Mouse (Mus musculus): Measurements from ENCODE around the gene Hnrnpul1. TPM values are rescaled to one million over a fixed set of nuclear protein-coding genes. Genes with fewer than 3 reads are reported as not detected.

Gene Hnrnpul1
- polyA plus RNA-seq, 1 experiment from 2014 or later = 51.5 TPM

- no peaks in the 10 kb centered on the region for H3K9me3 ChIP-seq
- peak within 1 kb of the TSS; percentile 68 for H3K9ac ChIP-seq
- peak within 1 kb of the TSS; percentile 77 for H3K27ac ChIP-seq
- ATAC-seq = peak; percentile 93
- peak within 1 kb of the TSS; percentile 87 for H3K4me2 ChIP-seq (replicated peaks)
- 2% methylated on average over 29 of the region's 30 CpGs for WGBS
- no peaks in the 10 kb centered on the region for H3K36me3 ChIP-seq
- no peaks in the 10 kb centered on the region for H3K27me3 ChIP-seq (replicated peaks)
- peaks cover 24% of the 10 kb centered on the region for H3K4me1 ChIP-seq (replicated peaks)
- H3K4me3 ChIP-seq (replicated peaks) = peak within 1 kb of the TSS; percentile 63
These were observed 33.9 kb upstream of the Hnrnpul1 start, which contains the start of gene Axl for GRCm38 (mm10) chr7:25788220-25789128. TSS of gene Axl (minus strand) at chr7:25788705.

GRCm38 (mm10) chr7:25787456-25788219 lies 33.1 kb upstream of the Hnrnpul1 start:
- H3K27ac ChIP-seq = no peak overlapping the region
- H3K9ac ChIP-seq = peak overlapping the region; percentile 68
- no peaks in the 10 kb centered on the region for H3K36me3 ChIP-seq
- 24% methylated on average over 9 of the region's 9 CpGs for WGBS
- H3K27me3 ChIP-seq (replicated peaks) = no peaks in the 10 kb centered on the region
- ATAC-seq = peak; percentile 3; the same call in 1 of the 2 replicates
- peaks cover 24% of the 10 kb centered on the region for H3K4me1 ChIP-seq (replicated peaks)
- H3K4me2 ChIP-seq (replicated peaks) = peak overlapping the region; percentile 87
- H3K9me3 ChIP-seq = no peaks in the 10 kb centered on the region
- H3K4me3 ChIP-seq (replicated peaks) = peak overlapping the region; percentile 63

GRCm38 (mm10) chr7:25786974-25787373 lies 32.4 kb upstream of the Hnrnpul1 start:
- no peak for ATAC-seq
- Histone ChIP-seq H3K9me3 (no peaks in the 10 kb centered on the region), H3K27me3 (replicated peaks) (no peaks in the 10 kb centered on the region), H3K9ac (no peak overlapping the region; the same call in 1 of the 2 replicates), H3K4me3 (replicated peaks) (peak overlapping the region; percentile 63; the same call in 1 of the 2 replicates), H3K27ac (no peak overlapping the region), H3K4me1 (replicated peaks) (peaks cover 29% of the 10 kb centered on the region), H3K36me3 (no peaks in the 10 kb centered on the region), H3K4me2 (replicated peaks) (peak overlapping the region; percentile 87)
- 69% methylated on average over 4 of the region's 4 CpGs for WGBS

- no peak for ATAC-seq
- Histone ChIP-seq H3K27ac (no peak overlapping the region), H3K4me1 (replicated peaks) (peaks cover 40% of the 10 kb centered on the region), H3K27me3 (replicated peaks) (no peaks in the 10 kb centered on the region), H3K9me3 (no peaks in the 10 kb centered on the region), H3K4me2 (replicated peaks) (no peak overlapping the region), H3K4me3 (replicated peaks) (no peak overlapping the region), H3K9ac (no peak overlapping the region), H3K36me3 (no peaks in the 10 kb centered on the region; the same call in 1 of the 2 replicates)
- WGBS = 64% methylated on average over 4 of the region's 4 CpGs
These were observed 31.2 kb upstream of the Hnrnpul1 start for GRCm38 (mm10) chr7:25785752-25786151.

GRCm38 (mm10) chr7:25784808-25785207 lies 30.3 kb upstream of the Hnrnpul1 start:
- Histone ChIP-seq H3K27me3 (replicated peaks) (no peaks in the 10 kb centered on the region), H3K4me1 (replicated peaks) (peaks cover 33% of the 10 kb centered on the region)
- WGBS = 64% methylated on average over 1 of the region's 1 CpGs

GRCm38 (mm10) chr7:25783746-25784145 lies 29.2 kb upstream of the Hnrnpul1 start:
- no peak overlapping the region for H3K27ac ChIP-seq
- peaks cover 26% of the 10 kb centered on the region for H3K4me1 ChIP-seq (replicated peaks)
- H3K9me3 ChIP-seq = no peaks in the 10 kb centered on the region
- ATAC-seq = no peak
- 61% methylated on average over 8 of the region's 8 CpGs for WGBS
- no peaks in the 10 kb centered on the region; the same call in 1 of the 2 replicates for H3K36me3 ChIP-seq
- no peaks in the 10 kb centered on the region for H3K27me3 ChIP-seq (replicated peaks)
- H3K9ac ChIP-seq = no peak overlapping the region
- no peak overlapping the region for H3K4me3 ChIP-seq (replicated peaks)
- H3K4me2 ChIP-seq (replicated peaks) = no peak overlapping the region

More at GRCm38 (mm10) chr7:25784808-25785207, 30.3 kb upstream of the Hnrnpul1 start:
- Histone ChIP-seq H3K4me2 (replicated peaks) (no peak overlapping the region), H3K4me3 (replicated peaks) (no peak overlapping the region), H3K9me3 (no peaks in the 10 kb centered on the region), H3K9ac (no peak overlapping the region), H3K36me3 (no peaks in the 10 kb centered on the region; the same call in 1 of the 2 replicates), H3K27ac (no peak overlapping the region)
- ATAC-seq = no peak

- H3K4me1 ChIP-seq (replicated peaks) = peaks cover 26% of the 10 kb centered on the region
- H3K4me2 ChIP-seq (replicated peaks) = peak overlapping the region; percentile 17; the same call in 1 of the 2 replicates
- no peak overlapping the region for H3K9ac ChIP-seq
- peaks cover 8% of the 10 kb centered on the region; the same call in 1 of the 2 replicates for H3K36me3 ChIP-seq
- peak overlapping the region; percentile 84 for H3K27ac ChIP-seq
- H3K27me3 ChIP-seq (replicated peaks) = no peaks in the 10 kb centered on the region
- H3K4me3 ChIP-seq (replicated peaks) = no peak overlapping the region
- WGBS = 64% methylated on average over 6 of the region's 6 CpGs
- H3K9me3 ChIP-seq = no peaks in the 10 kb centered on the region
- ATAC-seq = no peak
These were observed 28.2 kb upstream of the Hnrnpul1 start for GRCm38 (mm10) chr7:25782744-25783143.

- peak overlapping the region; percentile 33 for H3K4me3 ChIP-seq (replicated peaks)
- ATAC-seq = peak; percentile 74
- no peaks in the 10 kb centered on the region for H3K27me3 ChIP-seq (replicated peaks)
- H3K9ac ChIP-seq = peak overlapping the region; percentile 51
- peaks cover 22% of the 10 kb centered on the region for H3K4me1 ChIP-seq (replicated peaks)
- H3K4me2 ChIP-seq (replicated peaks) = peak overlapping the region; percentile 69
- H3K9me3 ChIP-seq = no peaks in the 10 kb centered on the region
- H3K36me3 ChIP-seq = peaks cover 9% of the 10 kb centered on the region; the same call in 1 of the 2 replicates
- peak overlapping the region; percentile 84 for H3K27ac ChIP-seq
- WGBS = 26% methylated on average over 11 of the region's 11 CpGs
These were observed 27.5 kb upstream of the Hnrnpul1 start for GRCm38 (mm10) chr7:25781937-25782610.

GRCm38 (mm10) chr7:25781321-25781936 lies 26.9 kb upstream of the Hnrnpul1 start:
- peak overlapping the region; percentile 51 for H3K9ac ChIP-seq
- peak; percentile 39 for ATAC-seq
- H3K4me3 ChIP-seq (replicated peaks) = peak overlapping the region; percentile 33
- peaks cover 20% of the 10 kb centered on the region for H3K4me1 ChIP-seq (replicated peaks)
- peak overlapping the region; percentile 84 for H3K27ac ChIP-seq
- 21% methylated on average over 31 of the region's 33 CpGs for WGBS
- no peaks in the 10 kb centered on the region for H3K9me3 ChIP-seq
- H3K27me3 ChIP-seq (replicated peaks) = no peaks in the 10 kb centered on the region
- H3K4me2 ChIP-seq (replicated peaks) = peak overlapping the region; percentile 69
- peaks cover 16% of the 10 kb centered on the region for H3K36me3 ChIP-seq

GRCm38 (mm10) chr7:25780753-25781152 lies 26.2 kb upstream of the Hnrnpul1 start:
- peaks cover 16% of the 10 kb centered on the region for H3K36me3 ChIP-seq
- H3K4me2 ChIP-seq (replicated peaks) = no peak overlapping the region
- no peaks in the 10 kb centered on the region for H3K9me3 ChIP-seq
- H3K4me3 ChIP-seq (replicated peaks) = no peak overlapping the region
- 0 out of 2 replicates have a peak overlapping the region, but pooled peaks have one; percentile 84 for H3K27ac ChIP-seq
- no peak for ATAC-seq
- WGBS = 57% methylated on average over 4 of the region's 4 CpGs
- H3K27me3 ChIP-seq (replicated peaks) = no peaks in the 10 kb centered on the region
- H3K9ac ChIP-seq = no peak overlapping the region
- peaks cover 18% of the 10 kb centered on the region for H3K4me1 ChIP-seq (replicated peaks)

GRCm38 (mm10) chr7:25780021-25780420 lies 25.5 kb upstream of the Hnrnpul1 start:
- Histone ChIP-seq H3K27ac (no peak overlapping the region), H3K4me1 (replicated peaks) (peaks cover 18% of the 10 kb centered on the region), H3K9ac (no peak overlapping the region), H3K4me3 (replicated peaks) (no peak overlapping the region), H3K27me3 (replicated peaks) (no peaks in the 10 kb centered on the region), H3K9me3 (no peaks in the 10 kb centered on the region), H3K36me3 (peaks cover 16% of the 10 kb centered on the region), H3K4me2 (replicated peaks) (no peak overlapping the region)
- ATAC-seq = no peak
- 90% methylated on average over 5 of the region's 5 CpGs for WGBS

Data from intestine, embryonic 15.5 days (tissue).